Mouse (Mus musculus) hindlimb bud, embryonic 11.5 days (tissue): Measurements from ENCODE around the gene Tbxas1.

Experiments used
- DNase-seq: peaks from one replicate; pipeline ENCODE4 v3.0.0-alpha.2; 2012; ENCODE audit warnings: low read depth, low spot score; ENCODE audit errors: extremely low spot score

Tbxas1 gene

GRCm38 (mm10) chr6:38921095-38921809, 46.0 kb downstream of the Tbxas1 start:
- no peak for DNase-seq

GRCm38 (mm10) chr6:38921810-38922116, 46.6 kb downstream of the Tbxas1 start:
- DNase-seq, result no peak

GRCm38 (mm10) chr6:38922517-38922916, 47.3 kb downstream of the Tbxas1 start:
- no peak for DNase-seq

GRCm38 (mm10) chr6:38923450-38923849, 48.2 kb downstream of the Tbxas1 start:
- no peak for DNase-seq

GRCm38 (mm10) chr6:38923870-38924817, 48.9 kb downstream of the Tbxas1 start:
- no peak for DNase-seq

GRCm38 (mm10) chr6:38925719-38926118, 50.5 kb downstream of the Tbxas1 start:
- DNase-seq, result no peak

GRCm38 (mm10) chr6:38926135-38926962, 51.1 kb downstream of the Tbxas1 start:
- no peak for DNase-seq

- DNase-seq, result no peak
These were observed 51.8 kb downstream of the Tbxas1 start for GRCm38 (mm10) chr6:38926963-38927361.

GRCm38 (mm10) chr6:38928489-38928888, 53.3 kb downstream of the Tbxas1 start:
- no peak for DNase-seq

- no peak for DNase-seq
These were observed 60.8 kb downstream of the Tbxas1 start for GRCm38 (mm10) chr6:38936009-38936408.

- no peak for DNase-seq
These were observed 63.2 kb downstream of the Tbxas1 start for GRCm38 (mm10) chr6:38938421-38938820.

- DNase-seq, result no peak
These were observed 63.9 kb downstream of the Tbxas1 start for GRCm38 (mm10) chr6:38939096-38939495.

GRCm38 (mm10) chr6:38941016-38941415, 65.8 kb downstream of the Tbxas1 start:
- no peak for DNase-seq

GRCm38 (mm10) chr6:38942771-38943170, 67.6 kb downstream of the Tbxas1 start:
- no peak for DNase-seq

GRCm38 (mm10) chr6:38944392-38944791, 69.2 kb downstream of the Tbxas1 start:
- no peak for DNase-seq

GRCm38 (mm10) chr6:38944826-38945225, 69.6 kb downstream of the Tbxas1 start:
- DNase-seq, result no peak

- no peak for DNase-seq
These were observed 70.5 kb downstream of the Tbxas1 start for GRCm38 (mm10) chr6:38945681-38946080.

GRCm38 (mm10) chr6:38947282-38947681, 72.1 kb downstream of the Tbxas1 start:
- no peak for DNase-seq

GRCm38 (mm10) chr6:38949683-38950161, 74.5 kb downstream of the Tbxas1 start:
- no peak for DNase-seq

GRCm38 (mm10) chr6:38950341-38950740, 75.1 kb downstream of the Tbxas1 start:
- DNase-seq, result no peak

GRCm38 (mm10) chr6:38950838-38951237, 75.6 kb downstream of the Tbxas1 start:
- no peak for DNase-seq
